Mouse (Mus musculus): ENCODE measurements around the gene Sh3tc1.

Gene Sh3tc1

DNA sequence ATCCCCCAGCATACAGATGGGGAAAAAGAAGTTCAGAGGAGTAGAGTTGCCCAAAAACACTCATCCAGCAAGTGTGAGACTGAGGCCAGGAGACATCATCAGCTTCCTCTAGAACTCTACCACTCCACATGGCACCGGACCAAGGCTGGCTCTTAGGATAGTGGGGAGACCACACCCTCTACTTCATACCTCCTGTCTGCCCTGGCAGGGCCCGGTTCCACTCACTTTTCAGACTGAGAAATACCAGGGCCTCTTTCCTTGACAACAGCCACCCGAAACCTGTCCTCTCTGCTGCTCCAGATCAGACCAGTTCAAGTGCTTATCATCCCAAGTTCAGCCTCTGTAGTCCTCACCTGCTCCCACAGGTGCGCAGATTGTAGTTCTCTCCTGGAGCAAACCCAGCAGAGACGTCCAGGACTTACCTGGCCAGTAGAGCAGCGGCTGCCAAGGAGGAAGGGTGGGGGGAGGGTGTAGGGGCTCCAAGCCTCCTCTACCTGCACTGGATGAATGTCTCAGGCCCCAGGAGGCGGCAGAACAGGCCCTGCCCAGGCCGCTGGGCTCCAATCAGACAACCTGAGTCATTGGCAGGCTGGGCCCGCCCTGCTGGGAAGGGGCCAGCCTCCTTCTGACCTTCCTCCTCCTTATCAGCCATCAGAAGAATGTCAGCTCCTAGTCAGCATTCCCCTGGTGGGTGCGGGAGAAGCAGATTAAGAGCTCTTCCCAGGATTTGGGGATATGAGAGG is at the start of gene Sh3tc1:
Sh3tc1 (minus strand) TSS at position 452 of the 743 bp plus-strand sequence.
- peak; percentile 72 for DNase-seq (ENCODE audit: low read depth, low spot score)

DNA sequence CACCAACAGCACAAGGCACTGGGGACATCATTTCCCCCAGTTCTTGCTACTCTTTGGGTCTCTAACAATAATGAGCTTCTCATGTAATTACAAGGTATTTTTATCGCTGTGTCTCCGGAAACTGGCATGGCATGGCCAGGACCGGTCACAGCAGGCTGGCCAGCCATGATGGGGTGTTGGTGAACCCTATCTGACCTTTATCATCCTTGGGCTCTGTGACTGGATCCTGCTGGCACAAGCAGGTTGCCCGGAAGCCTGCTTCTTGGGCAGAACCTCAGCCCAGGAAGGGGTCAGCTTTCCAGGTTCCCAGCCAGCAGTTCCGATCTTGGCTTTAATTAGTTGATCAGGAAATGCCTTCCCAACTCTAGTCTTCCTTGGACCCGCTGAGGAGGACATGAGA is 48.9 kb upstream of the Sh3tc1 start:
- no peak for DNase-seq (ENCODE audit: low read depth, low spot score)

DNA sequence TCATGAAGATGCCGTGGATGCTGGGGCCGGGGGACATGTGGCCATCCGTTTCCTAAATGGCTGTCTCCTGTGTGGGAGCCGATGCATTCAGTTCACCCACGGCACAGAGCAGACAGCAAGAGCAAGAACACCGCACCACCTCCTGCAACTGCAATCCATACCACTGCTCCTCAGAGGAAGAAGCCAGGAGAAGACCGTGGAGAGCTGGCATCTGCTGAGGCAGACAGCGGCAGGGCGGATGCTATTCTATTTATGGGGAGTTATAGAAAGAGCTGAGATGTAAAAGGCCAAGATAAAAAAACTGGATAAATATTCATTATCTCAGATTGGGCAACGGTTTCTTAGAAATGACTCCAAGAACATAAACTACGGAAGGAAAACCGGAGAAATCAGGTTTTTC is 48.1 kb upstream of the Sh3tc1 start:
- DNase-seq (ENCODE audit: low read depth, low spot score): no peak

DNA sequence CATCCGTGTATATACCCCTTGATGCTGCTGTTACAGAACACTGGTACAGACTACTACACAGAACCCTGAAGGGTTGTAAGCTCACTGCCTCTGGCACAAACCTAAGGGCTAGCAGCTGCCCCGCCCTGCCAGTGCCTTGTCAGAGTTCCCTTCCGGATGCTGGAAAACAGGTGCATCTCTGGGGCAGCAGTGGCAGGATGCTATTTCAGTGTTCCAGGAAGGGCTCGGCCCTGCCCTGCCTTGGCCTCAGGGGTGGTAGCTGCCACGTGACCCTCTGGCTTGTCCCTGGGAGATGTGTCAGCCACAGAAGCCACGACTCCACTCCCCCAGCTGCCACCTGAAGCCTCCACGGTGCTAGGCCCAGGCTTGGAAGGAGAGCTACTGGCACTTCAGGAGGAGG is 46.1 kb upstream of the Sh3tc1 start:
- no peak for DNase-seq (ENCODE audit: low read depth, low spot score)

DNA sequence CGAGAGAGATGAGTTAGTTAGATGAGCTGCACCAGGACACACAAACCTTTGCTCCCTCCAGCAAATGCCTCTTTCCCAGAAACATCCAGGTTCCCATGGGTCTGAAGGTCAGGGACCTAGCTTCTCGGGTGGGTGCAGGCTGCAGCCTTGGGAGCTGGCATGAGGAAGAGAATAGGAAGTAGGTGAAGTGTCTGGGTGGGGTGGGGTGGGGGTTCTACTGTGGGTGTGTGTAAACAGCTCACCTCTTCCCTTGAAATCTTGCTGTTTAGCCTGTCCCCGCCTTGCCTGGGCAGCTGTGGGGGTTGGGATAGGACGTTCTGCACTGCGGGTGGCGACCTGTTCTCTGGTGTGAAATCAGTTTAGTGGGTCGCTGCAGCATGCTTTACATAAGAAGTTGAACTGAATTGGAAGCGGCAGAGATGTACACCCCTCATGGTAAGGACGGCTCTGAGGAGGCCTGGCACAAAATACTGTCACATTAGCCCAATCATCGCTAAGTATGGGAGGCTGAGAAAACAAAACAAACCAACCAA is 42.9 kb upstream of the Sh3tc1 start:
- DNase-seq (ENCODE audit: low read depth, low spot score): no peak

DNA sequence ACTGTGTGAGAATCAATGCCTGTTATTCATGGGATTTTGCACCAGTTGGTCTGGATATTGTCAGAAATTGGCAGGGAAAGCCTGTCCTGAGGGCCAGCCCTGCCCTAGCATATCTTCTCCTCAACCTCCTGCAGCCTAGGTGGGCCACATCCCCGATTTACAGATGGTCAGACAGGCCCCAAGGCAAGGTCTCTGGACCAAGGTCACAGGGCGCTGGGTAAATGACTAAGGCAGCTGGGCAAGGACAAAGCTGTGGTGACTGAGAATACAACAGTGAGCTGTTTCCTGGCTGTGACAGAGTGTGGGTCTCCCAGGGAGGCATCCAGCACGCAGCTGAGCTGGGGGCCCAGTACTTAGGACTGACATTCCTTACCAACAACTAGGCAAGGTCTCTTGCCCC is 41.3 kb upstream of the Sh3tc1 start:
- no peak for DNase-seq (ENCODE audit: low read depth, low spot score)

DNA sequence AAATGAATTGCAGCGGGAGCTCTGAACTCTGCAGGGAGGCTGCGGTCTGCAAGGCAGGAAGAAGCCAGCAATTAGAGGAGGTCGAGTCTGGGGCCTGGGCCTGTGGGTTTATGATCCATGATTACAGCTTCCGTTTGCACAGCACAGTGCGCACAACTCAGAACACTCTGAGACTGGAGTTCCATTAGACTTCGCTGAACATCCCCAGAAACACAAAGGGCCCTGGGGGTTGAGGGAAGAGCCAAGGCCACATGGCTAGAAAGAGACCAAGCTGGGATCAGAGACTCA is 34.3 kb upstream of the Sh3tc1 start:
- DNase-seq (ENCODE audit: low read depth, low spot score): no peak

DNA sequence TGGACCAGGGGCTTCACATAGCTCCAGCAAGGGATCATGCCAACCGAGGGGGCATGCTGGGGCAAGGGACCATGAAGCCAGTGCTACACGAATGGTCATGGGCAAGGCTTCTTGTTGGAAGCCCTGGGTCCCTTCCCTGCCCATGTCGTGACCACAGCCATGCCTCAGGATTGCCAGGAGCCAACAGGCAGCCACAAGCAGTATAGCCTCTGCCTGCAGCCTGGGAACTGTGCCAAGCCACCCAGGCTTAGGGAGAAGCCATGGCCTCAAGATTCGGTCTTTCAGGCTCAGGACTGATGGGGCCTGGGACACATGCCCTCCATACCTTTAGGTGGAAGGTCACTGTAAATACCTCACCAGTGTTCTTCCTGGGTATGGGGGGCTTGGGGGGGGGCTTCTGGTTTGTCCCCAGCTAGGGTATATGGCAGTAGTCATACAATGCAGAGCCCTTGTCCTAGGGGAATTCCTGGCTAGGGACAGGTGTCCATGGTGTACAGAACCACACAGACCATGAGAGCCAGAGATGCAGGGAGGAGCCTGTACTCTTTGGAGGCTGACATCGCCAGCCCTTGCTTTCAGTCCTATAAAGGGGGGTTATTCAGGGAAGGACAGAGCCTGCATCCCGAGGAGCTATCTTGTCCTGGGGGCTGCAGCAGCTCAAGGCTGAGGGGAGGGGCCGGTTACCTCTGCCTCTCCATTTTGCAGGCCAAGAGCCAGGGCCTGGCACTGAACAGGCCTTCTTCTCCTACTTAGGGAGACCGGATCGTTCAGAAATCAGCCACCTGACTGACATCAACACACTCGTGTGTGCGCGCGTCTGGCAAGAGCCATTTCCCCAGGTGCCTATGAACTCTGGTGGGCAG is 33.7 kb upstream of the Sh3tc1 start:
- DNase-seq (ENCODE audit: low read depth, low spot score): peak; percentile 78

DNA sequence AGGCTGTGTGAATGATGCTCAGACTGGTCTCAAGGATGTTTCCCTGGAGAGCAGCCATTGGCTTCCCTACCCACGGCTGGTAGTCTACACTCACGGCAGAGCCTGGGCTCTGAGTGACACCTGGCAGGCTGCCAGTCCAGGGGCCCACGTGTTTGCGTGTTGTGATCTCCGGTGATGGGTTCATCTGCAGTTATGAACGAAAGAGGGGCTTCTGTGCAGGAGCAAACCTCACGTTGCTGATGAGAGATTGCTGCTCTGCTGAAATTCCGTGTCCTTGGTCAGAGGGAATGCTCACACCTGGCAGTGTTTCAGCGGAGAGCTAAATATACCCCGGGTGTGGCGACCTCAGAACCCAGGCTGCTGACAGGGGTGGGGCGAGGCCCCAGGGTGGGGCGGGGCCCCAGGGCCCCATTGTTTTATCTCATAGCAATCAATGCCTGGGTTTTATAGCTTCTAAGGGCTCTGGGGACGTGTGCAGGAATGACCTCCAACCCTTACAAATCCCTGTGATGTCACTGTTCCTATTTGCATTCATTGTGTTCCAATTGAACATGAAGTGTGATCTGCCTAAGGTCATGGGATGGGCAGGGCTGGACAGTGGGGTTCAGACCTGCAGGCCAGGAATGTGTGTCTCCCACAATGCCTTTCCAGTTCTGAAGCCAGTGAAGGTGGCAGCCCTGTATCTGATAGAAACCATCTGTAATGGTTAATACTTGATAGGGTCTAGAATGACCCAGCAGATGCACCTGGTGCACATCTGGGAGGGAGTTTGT is 31.3 kb upstream of the Sh3tc1 start:
- no peak for DNase-seq (ENCODE audit: low read depth, low spot score)

DNA sequence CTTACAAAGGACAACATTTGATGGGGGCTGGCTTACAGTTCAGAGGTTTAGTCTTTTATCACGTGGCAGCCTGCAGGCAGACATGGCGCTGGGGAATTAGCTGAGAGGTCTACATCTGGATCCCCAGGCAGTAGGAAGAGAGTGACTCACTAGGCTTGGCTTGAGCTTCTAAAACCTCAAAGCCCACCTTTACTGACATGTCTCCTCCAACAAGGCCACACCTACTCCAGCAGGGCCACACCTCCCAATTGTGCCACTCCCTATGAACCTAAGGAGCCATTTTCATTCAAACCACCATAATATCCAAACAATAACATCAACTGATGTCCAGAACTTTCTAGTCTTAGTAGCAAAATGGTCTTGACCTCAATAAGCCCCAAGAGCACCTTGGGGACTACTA is 30.5 kb upstream of the Sh3tc1 start:
- no peak for DNase-seq (ENCODE audit: low read depth, low spot score)

DNA sequence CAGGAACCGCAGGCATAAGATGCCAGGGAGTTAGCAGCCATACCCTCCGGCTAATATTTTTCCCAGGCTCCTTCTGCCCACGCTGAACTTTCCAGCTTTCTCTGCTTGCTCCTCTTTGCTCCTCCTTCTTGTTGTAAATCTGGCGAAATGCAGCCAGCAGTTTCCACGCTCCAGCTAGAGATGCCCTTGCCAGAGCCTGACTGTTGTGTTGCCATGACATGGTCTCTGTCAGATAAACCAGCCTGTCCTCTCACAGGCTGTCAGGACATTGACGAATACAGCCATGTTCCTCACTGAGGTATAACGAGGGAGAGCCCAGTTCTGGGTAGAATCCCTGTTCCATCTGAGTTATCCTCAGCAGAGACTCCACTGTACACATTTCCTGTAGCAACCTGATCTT is 29.2 kb upstream of the Sh3tc1 start:
- DNase-seq (ENCODE audit: low read depth, low spot score): no peak

DNA sequence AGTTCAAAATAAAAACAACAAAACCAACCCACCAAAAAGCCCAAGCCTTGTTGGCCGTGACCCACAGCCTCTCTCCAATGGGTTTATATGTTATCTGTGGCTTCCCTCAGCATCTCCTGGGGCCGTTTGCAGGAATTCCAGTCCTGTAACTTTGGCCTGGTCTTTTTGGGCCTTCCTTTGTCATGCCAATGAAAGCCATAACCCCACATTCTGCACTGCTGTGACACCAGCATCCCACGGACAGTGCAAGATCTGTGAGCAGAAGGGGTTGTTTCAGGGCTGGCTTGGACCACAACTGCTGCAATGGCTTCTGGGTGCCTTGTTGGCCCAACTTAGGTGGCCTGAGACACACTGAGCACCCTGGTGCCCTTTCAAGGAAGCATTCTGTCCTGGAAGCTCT is 28.7 kb upstream of the Sh3tc1 start:
- DNase-seq (ENCODE audit: low read depth, low spot score): no peak

DNA sequence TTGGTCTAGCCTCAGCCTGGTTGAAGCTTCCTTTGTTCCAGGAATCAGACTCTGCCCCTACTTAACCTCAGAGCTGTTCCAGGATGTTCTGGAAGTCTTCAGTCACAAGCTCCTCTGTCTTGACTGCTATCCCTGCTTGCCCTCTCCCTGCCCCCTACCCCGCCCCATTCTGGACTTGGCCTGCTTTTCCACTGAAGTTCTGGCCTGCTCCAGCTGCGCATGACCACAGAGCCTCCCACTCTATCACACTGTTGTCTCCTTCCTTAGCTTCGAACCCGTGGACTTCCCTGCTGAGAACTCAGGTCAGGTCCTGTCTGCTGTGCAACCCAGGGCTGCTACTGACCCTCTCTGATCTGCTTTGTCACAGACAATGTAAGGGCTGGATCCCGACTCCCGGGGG is 26.1 kb upstream of the Sh3tc1 start:
- DNase-seq (ENCODE audit: low read depth, low spot score): no peak

DNA sequence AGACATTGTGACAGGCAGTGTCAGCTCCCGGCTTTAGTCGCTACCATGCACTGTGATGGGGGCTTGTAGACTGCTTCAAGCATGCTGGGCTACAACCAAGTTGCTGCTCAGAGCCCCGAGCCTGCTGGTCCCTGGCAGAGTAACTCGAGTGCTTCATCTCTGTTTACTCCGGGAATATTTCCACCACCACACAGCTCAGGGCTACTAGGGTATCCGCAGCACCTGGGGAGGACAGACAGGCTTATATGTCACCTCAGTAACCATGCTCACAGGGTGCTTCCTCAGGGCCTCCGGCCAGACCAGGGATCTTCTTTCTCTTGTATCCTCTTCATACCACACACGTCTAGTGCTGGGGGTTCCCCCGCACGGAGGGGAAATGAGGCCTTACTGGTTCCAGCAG is 23.1 kb upstream of the Sh3tc1 start:
- no peak for DNase-seq (ENCODE audit: low read depth, low spot score)

DNA sequence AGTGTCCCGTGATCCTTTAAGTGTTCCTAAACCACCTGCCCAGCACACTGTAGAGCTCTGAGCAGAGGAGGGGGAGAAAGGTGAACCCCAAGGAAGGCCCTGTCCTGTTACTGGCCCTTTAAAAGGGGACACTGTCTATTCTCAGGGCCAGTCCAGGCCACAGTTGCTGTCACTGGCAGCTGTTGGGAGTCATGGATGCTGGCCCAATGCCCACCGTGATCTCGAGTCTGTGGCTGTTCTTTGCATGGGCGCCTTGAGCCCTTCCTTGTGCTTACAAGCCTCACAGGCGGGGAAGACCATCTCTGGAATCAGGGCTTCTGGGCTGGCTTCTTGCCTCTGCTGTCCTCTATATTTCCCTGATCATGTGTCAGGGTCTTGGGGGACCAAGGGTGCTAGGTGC is 22.6 kb upstream of the Sh3tc1 start:
- no peak for DNase-seq (ENCODE audit: low read depth, low spot score)

DNA sequence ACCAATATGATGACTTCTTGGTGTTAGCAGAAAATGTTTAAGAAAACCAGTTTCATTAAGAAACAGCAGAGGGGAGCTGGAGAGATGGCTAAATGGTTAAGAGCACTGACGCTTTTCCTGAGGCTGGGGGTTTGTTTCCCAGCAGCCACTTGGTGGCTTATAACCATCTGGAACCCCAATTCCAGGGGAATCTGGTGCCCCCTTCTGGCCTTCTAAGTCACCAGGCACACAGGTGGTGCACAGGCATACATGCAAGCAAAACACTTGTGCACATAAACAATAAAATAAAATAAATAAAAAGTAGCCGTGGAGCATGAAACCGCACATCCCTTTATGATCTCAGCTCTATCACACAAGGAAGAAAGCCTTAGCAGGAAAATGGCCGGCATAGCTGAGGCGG is 21.5 kb upstream of the Sh3tc1 start:
- DNase-seq (ENCODE audit: low read depth, low spot score): no peak

DNA sequence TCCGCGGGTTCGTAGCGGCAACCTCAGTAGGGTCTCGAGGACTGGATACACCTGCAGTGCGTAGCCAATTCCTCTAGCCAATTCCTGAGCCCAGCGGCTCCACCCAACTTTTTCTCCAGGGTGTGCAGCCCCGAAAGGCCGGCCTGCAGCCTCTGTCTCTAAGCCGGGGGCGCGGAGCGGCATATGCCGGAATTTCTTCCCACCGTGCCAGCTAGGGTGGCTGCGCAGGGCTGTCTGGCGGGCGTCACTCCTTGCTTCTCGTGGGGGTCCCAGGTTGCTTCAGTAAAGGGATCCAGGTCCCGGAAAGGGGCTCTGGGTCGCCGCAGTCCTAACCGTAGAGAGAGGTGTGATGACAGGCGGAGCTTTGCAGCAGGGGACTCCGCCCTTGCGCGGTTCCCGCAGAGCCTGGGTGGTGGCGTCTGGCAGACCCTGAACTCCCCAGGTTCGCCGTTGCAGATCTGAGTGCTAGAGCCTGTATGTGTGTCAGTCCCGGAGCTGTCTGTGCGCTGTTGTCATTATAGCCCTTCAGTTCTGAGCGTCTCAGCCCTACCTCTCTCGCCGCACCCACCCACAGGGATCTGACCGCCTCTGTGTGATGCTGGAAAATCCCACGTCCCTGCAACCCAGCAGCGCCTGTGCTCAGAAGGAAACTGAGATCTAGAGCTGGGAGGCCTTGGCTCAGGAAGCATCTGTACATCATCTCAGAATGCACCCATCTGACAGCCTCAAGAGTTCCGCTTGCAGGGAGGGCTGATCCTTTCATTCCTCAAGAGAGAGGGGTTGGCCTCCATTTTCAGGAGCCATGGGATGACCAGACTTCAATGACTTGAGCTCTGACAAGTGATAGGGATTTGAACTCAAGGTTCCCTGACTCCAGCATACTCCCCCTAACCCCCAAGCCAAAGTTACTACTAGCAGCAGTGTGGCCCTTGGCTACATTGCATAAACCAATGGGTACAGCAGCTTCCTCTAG is 18.6 kb upstream of the Sh3tc1 start:
- DNase-seq (ENCODE audit: low read depth, low spot score): no peak

DNA sequence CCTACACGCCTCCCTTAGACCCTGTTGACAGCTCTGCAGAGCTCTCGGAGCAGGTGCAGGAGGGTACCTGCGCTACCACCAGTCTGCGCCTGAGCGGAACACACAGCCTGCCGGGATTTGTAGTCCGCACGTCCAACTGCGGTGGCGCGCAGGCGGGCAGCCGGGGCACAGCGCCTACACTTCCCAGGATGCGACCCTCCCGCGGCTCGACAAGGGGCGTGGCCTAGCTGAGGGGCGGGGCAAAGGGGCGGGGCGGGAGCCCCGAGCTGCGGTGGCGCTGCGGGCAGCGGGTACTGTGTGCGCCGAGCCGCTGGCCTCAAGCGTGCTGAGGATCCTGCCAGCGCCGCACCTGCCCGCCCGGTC is 17.8 kb upstream of the Sh3tc1 start, which contains the start of gene Ablim2:
Ablim2 (plus strand) TSS at position 242 of the 363 bp plus-strand sequence.
- DNase-seq (ENCODE audit: low read depth, low spot score): peak; percentile 50

DNA sequence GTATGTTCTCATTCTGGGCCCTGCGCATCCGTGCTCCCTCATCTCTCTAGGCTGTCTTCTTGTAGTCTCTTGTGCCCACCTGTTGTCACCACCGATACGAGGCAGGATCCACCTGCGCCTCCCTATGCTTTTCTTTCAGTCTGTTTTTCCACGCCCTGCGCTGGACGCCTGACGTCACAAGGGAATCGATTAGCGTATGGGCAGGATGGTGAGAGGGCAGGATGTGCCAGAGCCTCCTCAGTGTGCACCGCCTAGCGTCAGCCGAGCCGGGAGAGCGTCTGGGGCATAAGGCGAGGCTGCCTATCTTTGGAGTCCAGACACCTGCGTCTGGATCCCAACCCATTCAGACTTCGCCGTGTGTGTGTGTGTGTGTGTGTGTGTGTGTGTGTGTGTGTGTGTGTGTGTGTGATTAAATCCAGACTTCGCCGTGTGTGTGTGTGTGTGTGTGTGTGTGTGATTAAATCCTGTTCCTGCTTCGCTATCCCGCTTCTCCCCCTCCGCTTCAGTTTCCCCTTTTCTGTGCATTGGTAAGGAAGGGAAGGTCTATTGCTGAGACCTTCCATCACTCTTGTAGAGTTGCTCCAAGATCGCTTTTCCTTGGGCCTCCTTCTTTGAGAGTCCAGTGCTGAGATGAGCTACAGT is 17.3 kb upstream of the Sh3tc1 start:
- DNase-seq (ENCODE audit: low read depth, low spot score): no peak

DNA sequence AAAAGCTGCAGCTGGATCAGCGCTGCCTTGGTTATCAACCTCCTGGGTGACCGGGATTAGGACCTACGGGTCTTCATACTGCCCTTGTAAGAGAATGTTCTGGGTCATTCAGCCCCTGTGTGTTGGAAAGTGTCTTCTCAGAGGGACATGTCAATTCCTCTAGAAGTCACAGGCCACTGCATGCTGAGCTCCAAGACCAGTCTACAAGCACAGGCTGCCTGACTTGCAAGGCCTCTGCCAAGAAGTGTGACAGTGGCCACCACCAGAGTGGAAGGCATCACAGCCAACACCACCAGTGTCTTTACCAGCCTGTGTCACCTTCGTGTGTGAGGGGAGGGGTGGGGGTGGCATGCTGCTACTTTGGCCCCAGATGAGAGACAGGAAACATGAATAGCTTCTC is 16.2 kb upstream of the Sh3tc1 start:
- DNase-seq (ENCODE audit: low read depth, low spot score): no peak
